Mouse (Mus musculus) forebrain, embryonic 15.5 days (tissue): Measurements from ENCODE around the gene Capn11. TPM values are rescaled to one million over a fixed set of nuclear protein-coding genes. Genes with fewer than 3 reads are reported as not detected.
A peak's percentile ranks its signal among the peaks of the same experiment; 100 is the strongest.

ENCODE experiments used
- ATAC-seq: fragments of 200-750 bp; cut with Nextera tagmentation; replicated peaks from 2 replicates; pipeline ENCODE4 v1.8.0; 2017; ENCODE audit warnings: mild to moderate bottlenecking, moderate TSS enrichment, moderate library complexity
- H3K27ac ChIP-seq: fragments of 300-500 bp; sonication (generic); replicated peaks from 2 replicates; pipeline ENCODE4 v1.5.1; 2015; ENCODE audit warnings: mild to moderate bottlenecking, inconsistent platforms
- H3K27me3 ChIP-seq: fragments of 300-500 bp; sonication (generic); 2 replicates; pipeline ENCODE4 v1.6.1; 2015; ENCODE audit warnings: inconsistent platforms
- H3K36me3 ChIP-seq: fragments of 300-500 bp; sonication (generic); 2 replicates; pipeline ENCODE4 v1.6.1; 2015; ENCODE audit warnings: mild to moderate bottlenecking, inconsistent platforms
- H3K4me1 ChIP-seq: fragments of 300-500 bp; sonication (generic); 2 replicates; pipeline ENCODE4 v1.6.1; 2015; ENCODE audit warnings: inconsistent platforms
- H3K4me2 ChIP-seq: fragments of 300-500 bp; sonication (generic); replicated peaks from 2 replicates; pipeline ENCODE4 v1.6.1; 2015; ENCODE audit warnings: mild to moderate bottlenecking, inconsistent platforms
- H3K4me3 ChIP-seq: fragments of 300-500 bp; sonication (generic); 2 replicates; pipeline ENCODE4 v1.5.1; 2015; ENCODE audit warnings: mild to moderate bottlenecking, inconsistent platforms
- H3K9ac ChIP-seq: fragments of 300-500 bp; sonication (generic); replicated peaks from 2 replicates; pipeline ENCODE4 v1.6.1; 2015; ENCODE audit warnings: mild to moderate bottlenecking, inconsistent platforms
- H3K9me3 ChIP-seq: fragments of 300-500 bp; sonication (generic); 2 replicates; pipeline ENCODE4 v1.6.1; 2016; ENCODE audit warnings: inconsistent platforms
- WGBS: fragments of 180-500 bp; shearing (Covaris S2); methylation state at CpG from one replicate; pipeline ENCODE4 v1.1.7; 2015; ENCODE audit warnings: mixed read lengths; 5-methylcytosine and 5-hydroxymethylcytosine counted together
- polyA plus RNA-seq: library from polyadenylated mRNA; unstranded; fragments of >200 nt; fragmentation: Nextera tagmentation; extraction: Ambion mirVana; gene quantifications from 2 replicates; pipeline ENCODE4 v1.2.1, GENCODE M21; 2015

The Capn11 gene
- polyA plus RNA-seq, 1 experiment from 2014 or later = 0.83 TPM

DNA sequence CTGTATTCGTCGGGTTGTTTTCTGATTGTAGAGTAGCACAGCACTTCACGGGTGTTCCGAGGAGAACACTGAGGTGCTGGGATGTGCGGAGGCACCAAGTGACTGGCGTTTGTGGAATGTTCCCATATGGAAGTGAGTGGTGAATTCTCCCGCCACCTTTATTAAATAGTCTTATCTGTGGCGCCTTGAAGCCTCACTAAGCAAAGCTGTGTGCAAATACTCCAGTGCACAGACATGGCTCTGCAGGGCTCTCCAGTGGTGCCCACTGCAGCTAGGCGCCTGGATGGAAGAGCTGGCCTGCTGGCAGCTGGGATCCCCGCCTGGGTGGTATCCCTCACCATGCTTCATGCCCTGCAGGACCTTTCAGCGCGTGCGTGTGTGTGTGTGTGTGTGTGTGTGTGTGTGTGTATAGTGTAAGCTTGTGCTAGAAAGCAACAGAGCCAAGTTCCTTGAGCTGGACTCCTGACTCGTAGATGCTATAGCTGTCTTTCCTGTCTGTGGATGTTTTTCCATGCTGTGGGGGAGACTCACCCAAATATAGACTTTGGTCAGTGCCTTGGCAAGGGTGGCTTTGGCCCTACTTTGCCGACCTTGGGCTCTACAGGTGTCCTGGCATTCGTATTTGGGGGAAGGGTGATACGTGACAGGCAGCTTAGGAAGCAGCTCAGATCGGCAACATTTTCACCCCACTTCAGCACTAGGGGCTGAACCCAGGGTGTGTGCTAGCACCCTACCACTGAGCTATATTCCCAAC lies 34.9 kb upstream of the Capn11 start:
- Histone ChIP-seq H3K9me3 (no peaks in the 10 kb centered on the region), H3K4me1 (peaks cover 2% of the 10 kb centered on the region; the same call in 1 of the 2 replicates), H3K9ac (no peak overlapping the region), H3K27me3 (no peaks in the 10 kb centered on the region), H3K27ac (no peak overlapping the region), H3K36me3 (peaks cover 7% of the 10 kb centered on the region), H3K4me2 (no peak overlapping the region), H3K4me3 (no peak overlapping the region)
- WGBS = 84% methylated on average over 18 of the region's 18 CpGs
- ATAC-seq = no peak

DNA sequence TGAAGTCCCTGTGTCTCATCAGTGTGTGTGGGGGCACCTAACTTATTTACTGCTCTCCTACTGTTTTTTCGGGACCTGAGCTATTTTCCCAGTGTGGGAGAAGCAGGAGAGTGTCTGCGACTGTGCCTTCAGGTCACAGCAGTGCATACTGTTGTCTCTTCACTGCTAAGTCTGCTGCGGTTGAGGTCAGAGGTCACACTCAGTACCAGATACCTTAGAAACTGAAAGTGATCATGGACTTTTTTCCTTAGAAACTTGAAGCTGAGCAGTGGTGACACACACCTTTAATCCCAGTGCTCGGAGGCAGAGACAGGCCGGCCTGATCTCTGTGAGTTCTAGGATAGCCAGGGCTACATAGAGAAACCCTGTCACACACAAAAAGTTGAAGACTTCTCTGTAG lies 33.0 kb upstream of the Capn11 start:
- Histone ChIP-seq H3K27ac (no peak overlapping the region), H3K4me1 (peaks cover 17% of the 10 kb centered on the region), H3K27me3 (no peaks in the 10 kb centered on the region), H3K4me2 (no peak overlapping the region), H3K36me3 (no peaks in the 10 kb centered on the region), H3K4me3 (no peak overlapping the region), H3K9me3 (no peaks in the 10 kb centered on the region), H3K9ac (no peak overlapping the region)
- 90% methylated on average over 5 of the region's 5 CpGs for WGBS
- ATAC-seq = no peak

DNA sequence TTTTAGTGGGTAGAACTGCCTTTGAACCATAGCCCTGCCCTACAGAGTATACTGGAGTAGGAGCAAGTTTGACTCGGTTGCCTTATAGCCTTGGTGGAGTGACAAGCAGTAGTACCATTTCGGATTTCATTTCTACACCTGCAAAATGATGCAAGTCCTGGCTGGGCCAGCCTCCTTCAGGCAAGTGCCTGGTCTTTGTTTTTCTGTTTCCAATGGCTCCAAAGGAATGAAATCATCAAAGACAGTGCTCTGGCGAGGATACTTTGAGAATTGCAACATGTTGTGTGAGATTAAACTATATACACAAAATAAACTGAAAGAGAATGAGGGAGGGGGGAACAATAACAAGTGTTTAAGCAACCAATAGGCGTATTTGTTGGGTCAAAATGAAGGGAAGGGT lies 30.9 kb upstream of the Capn11 start:
- ATAC-seq = no peak
- no peaks in the 10 kb centered on the region for H3K27me3 ChIP-seq
- 87% methylated on average over 4 of the region's 4 CpGs for WGBS

DNA sequence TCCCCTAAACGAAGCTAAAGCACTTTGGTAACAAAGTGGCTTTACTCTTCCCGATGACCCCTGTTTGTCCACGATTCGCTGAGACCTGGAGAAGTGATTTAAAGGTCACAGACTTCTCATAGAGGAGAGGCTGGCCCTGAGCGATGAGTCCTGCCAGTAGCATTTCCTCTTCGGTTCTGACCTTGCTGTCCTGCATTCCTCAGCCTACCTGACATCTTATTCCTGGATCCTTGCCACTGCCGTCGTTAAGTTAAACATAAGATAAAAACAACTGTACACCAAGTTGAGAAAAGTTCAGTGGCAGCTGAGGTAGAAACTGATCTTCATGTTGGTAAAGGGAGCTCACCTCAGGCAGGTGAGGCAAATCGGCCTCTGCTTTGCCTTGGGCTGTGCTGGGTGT lies 30.0 kb upstream of the Capn11 start:
- ATAC-seq = no peak
- peaks cover 32% of the 10 kb centered on the region for H3K4me1 ChIP-seq
- no peaks in the 10 kb centered on the region for H3K9me3 ChIP-seq
- H3K4me2 ChIP-seq = no peak overlapping the region
- H3K4me3 ChIP-seq = no peak overlapping the region
- no peak overlapping the region for H3K27ac ChIP-seq
- H3K27me3 ChIP-seq = no peaks in the 10 kb centered on the region
- 91% methylated on average over 9 of the region's 9 CpGs for WGBS
- H3K36me3 ChIP-seq = no peaks in the 10 kb centered on the region
- no peak overlapping the region for H3K9ac ChIP-seq

More for the DNA sequence above, 30.9 kb upstream of the Capn11 start:
- Histone ChIP-seq H3K9ac (no peak overlapping the region), H3K27ac (no peak overlapping the region), H3K36me3 (no peaks in the 10 kb centered on the region), H3K4me1 (peaks cover 23% of the 10 kb centered on the region), H3K9me3 (no peaks in the 10 kb centered on the region), H3K4me3 (no peak overlapping the region), H3K4me2 (no peak overlapping the region)

DNA sequence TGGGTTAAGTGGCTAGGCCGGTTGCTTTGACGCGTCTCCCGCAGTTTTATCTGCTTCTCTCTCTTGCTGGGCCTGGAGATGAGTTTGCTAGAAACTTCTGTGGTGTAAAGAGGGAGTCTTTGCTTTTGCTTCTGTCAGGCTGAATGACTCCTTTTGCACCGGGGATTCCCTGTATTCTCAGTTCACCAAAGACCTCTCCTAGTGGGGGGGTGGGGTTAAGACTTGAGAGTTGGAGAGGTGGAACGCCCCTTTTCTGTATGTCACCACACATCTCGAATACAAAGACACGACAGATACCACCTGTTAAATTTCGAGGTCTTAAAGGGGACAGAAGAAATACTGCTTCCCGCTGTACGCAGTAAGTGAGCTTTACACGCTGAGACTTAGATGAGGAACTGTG lies 27.6 kb upstream of the Capn11 start, which contains the start of gene Tmem63b:
Gene Tmem63b (minus strand): TSS at position 190 of the 400 bp plus-strand sequence.
- 8% methylated on average over 12 of the region's 12 CpGs for WGBS
- Histone ChIP-seq H3K36me3 (no peaks in the 10 kb centered on the region), H3K4me3 (peak within 1 kb of the TSS; percentile 100), H3K27me3 (no peaks in the 10 kb centered on the region), H3K4me2 (peak within 1 kb of the TSS; percentile 75), H3K27ac (peak within 1 kb of the TSS; percentile 93), H3K4me1 (peaks cover 40% of the 10 kb centered on the region), H3K9me3 (no peaks in the 10 kb centered on the region), H3K9ac (peak within 1 kb of the TSS; percentile 95)
- ATAC-seq = no peak

DNA sequence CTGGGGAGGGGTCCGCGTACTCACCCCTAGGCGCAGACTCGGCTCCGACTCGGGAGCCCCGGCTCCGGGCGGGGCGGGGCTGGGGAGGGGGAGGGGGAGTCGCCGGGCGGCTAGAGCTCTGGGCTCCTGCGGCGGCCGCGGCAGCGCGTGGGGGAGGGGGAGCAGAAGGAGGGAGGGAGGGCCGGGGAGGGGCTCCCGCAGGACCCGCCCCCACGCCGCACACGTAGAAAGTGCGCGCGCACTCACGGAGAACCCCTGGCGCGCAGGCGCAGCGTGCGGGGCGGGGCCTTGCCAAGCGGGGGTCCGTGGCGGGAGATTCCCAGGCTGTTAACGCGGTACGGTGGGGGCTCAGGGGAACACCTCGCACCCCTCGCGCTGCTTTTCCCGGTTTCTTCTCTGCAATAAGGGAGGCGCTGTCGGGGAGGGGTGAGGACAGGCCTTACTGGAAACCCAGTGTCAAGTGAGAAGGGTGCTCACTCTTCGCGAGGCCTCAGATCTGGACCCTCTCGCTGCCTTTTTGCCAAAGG lies 27.0 kb upstream of the Capn11 start, which contains the start of gene Mrpl14:
Gene Mrpl14 (plus strand): TSS at position 230 of the 527 bp plus-strand sequence.
- H3K4me1 ChIP-seq = peaks cover 41% of the 10 kb centered on the region
- peak within 1 kb of the TSS; percentile 75 for H3K4me2 ChIP-seq
- ATAC-seq = peak; percentile 90
- no peaks in the 10 kb centered on the region for H3K9me3 ChIP-seq
- H3K4me3 ChIP-seq = peak within 1 kb of the TSS; percentile 100
- no peaks in the 10 kb centered on the region for H3K36me3 ChIP-seq
- peak within 1 kb of the TSS; percentile 95 for H3K9ac ChIP-seq
- WGBS = under 1% methylated on average over 18 of the region's 50 CpGs
- H3K27ac ChIP-seq = peak within 1 kb of the TSS; percentile 93
- H3K27me3 ChIP-seq = no peaks in the 10 kb centered on the region

DNA sequence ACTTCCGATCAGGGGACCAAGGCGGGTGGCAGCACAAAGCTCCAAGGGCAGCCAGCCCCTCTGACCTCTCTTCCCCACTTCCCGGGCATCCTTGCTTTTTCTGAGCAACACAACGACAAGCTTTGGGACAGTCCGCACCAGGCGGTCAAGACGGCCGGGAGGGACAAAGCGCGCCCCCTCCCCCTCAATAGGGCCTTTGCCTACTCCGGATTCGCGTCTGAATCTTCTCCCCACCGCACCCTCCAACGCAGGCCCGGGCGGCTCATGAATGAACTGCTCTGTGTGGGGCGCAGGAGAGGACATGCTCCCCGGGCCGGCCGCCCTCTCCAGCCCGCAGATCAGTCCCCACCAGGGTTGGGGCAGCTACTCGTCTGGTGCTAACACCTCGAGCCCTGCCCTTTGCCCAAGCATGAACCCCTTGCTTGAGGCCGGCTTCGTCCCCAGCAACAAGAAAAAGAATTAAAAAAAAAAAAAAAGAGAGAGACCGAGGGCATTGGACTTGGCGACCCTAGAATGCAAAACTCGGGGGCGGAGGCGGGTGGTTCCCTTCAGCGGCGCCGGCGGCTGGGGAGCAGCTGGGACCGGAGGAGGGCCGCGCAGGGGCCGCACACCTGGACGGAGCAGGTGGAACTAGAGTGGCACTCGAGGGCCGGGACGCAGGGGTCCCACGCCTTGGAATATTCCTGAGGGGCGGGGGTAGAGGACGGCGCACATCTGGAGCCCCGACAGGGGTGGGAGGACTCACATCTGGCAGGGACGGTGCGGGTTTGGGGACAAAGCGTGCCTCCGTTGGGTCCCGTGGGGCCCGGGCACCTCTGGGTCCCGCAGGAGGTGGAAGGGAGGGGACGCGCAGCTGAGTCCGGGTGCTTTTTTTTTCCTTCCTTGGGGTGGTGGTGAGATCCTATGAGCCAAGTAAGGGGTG lies 26.3 kb upstream of the Capn11 start:
- no peaks in the 10 kb centered on the region for H3K27me3 ChIP-seq
- H3K4me3 ChIP-seq = peak overlapping the region; percentile 100
- H3K4me2 ChIP-seq = peak overlapping the region; percentile 75
- under 1% methylated on average over 54 of the region's 58 CpGs for WGBS
- ATAC-seq = peak; percentile 41
- H3K9ac ChIP-seq = peak overlapping the region; percentile 95
- peak overlapping the region; percentile 93 for H3K27ac ChIP-seq
- H3K9me3 ChIP-seq = no peaks in the 10 kb centered on the region
- H3K4me1 ChIP-seq = peaks cover 47% of the 10 kb centered on the region
- no peaks in the 10 kb centered on the region for H3K36me3 ChIP-seq

DNA sequence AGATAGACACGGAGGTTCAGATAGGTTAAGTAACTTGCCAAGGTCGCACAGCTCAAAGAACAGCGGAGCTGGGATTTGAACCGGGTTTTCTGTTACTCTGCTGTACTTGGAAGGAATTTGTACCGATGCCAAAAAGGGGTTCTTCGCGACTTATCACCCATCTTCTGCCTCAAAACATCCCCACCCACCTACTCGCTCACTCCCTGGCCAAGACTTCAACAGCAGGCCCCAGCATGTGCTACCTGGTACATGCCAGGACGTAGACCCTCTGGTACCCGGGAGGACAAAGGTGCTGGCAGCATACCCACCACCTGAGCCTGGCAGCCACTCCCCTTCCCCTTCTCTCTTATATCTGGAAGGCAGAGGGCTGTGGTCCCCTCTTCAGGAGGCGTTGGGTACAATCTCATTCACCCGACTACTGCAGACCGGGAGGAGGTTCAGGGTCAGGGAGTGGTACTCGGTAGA lies 25.6 kb upstream of the Capn11 start:
- Histone ChIP-seq H3K27me3 (no peaks in the 10 kb centered on the region), H3K4me1 (peaks cover 49% of the 10 kb centered on the region), H3K9ac (peak overlapping the region; percentile 95), H3K4me3 (peak overlapping the region; percentile 100), H3K4me2 (peak overlapping the region; percentile 75), H3K9me3 (no peaks in the 10 kb centered on the region), H3K36me3 (no peaks in the 10 kb centered on the region), H3K27ac (peak overlapping the region; percentile 93)
- 24% methylated on average over 14 of the region's 14 CpGs for WGBS
- no peak; the same call in 1 of the 2 replicates for ATAC-seq

DNA sequence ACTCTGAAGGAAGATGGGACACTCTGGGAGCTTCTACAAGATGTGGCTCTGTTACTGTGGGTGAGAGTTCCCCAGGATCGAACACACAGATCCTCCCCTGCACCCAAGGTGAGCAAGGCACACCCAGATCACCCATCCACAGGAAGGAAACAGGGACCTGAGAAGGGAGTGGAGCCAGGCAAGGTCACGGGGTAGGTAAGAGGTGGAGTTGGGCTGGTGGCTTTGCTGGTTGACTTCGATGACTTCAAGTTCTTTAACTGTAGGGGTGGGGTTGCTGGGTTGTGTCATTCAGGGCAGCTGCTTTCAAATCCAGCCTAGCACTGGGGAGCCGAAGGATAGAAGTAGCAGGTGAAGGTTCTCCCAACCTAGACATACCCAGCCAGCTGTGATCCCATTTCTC lies 23.7 kb upstream of the Capn11 start:
- Histone ChIP-seq H3K9ac (no peak overlapping the region), H3K9me3 (no peaks in the 10 kb centered on the region), H3K36me3 (peaks cover 8% of the 10 kb centered on the region; the same call in 1 of the 2 replicates), H3K27ac (no peak overlapping the region), H3K27me3 (no peaks in the 10 kb centered on the region), H3K4me1 (peaks cover 39% of the 10 kb centered on the region), H3K4me3 (no peak overlapping the region), H3K4me2 (no peak overlapping the region)
- no peak for ATAC-seq
- WGBS = 96% methylated on average over 4 of the region's 4 CpGs

DNA sequence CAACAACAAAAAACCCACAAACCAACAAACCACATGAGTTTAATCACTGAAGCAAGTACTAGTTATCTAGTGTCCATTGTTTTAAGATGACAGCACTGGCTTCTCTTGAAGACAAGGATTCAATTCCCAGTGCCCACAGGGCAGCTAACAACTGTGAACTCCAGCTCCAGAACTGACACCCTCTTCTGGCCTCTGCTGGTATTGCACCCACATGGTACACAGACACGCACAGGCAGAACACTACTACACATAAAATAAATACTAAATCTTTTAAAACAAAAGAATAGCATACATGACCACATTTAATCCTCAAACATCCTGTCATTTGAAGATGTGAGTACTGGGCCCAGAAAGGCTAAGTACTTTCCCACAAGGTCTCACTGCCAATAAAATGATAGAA lies 22.5 kb upstream of the Capn11 start:
- Histone ChIP-seq H3K36me3 (peaks cover 18% of the 10 kb centered on the region), H3K9me3 (no peaks in the 10 kb centered on the region), H3K4me2 (no peak overlapping the region), H3K4me3 (no peak overlapping the region), H3K27me3 (no peaks in the 10 kb centered on the region), H3K27ac (no peak overlapping the region), H3K4me1 (peaks cover 26% of the 10 kb centered on the region), H3K9ac (no peak overlapping the region)
- ATAC-seq = no peak
- 97% methylated on average over 1 of the region's 1 CpGs for WGBS

DNA sequence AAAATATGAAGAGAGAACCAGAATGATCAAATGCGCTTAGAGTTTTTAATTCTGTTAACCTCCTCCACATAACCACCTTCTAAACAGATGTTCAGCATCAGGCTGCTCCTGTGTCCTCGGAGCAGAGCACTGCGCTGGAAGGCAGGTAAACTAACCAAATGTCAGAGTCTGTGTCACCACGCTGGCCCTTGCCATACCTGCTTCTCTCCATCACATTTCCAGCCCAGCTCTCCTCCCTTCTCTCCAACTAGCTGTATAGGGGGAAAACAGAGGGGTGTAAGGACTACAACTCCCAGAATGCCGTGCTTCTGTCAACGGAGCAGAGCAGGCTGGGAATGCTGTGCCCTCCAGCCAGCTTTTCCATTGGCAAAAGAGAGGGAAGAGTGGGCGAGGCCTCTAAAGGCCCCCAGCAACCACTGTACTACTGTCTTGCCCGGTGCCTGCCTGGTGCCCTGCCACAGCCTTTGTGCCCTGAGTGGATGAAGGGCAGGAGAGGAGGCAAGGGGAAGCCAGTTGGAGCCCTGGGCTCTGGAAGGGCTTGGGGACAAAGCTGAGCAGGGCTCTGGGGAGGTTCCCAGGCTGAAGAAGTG lies 21.4 kb upstream of the Capn11 start:
- no peaks in the 10 kb centered on the region for H3K27me3 ChIP-seq
- H3K36me3 ChIP-seq = peaks cover 28% of the 10 kb centered on the region
- ATAC-seq = peak; percentile 84
- H3K4me2 ChIP-seq = peak overlapping the region; percentile 43
- peak overlapping the region; percentile 88 for H3K27ac ChIP-seq
- H3K4me1 ChIP-seq = peaks cover 26% of the 10 kb centered on the region
- no peaks in the 10 kb centered on the region for H3K9me3 ChIP-seq
- peak overlapping the region; percentile 26 for H3K4me3 ChIP-seq
- peak overlapping the region; percentile 35 for H3K9ac ChIP-seq
- WGBS = 47% methylated on average over 8 of the region's 8 CpGs
